Mouse (Mus musculus) layer of hippocampus, postnatal 36 days (tissue): ENCODE results near the gene Upk3a. TPM values are rescaled to one million over a fixed set of nuclear protein-coding genes. Genes with fewer than 3 reads are reported as not detected.

ENCODE experiments used
- DNase-seq, 2 experiments: peaks; one replicate each; pipeline ENCODE4 v3.0.0; 2022
- total RNA-seq, 2 experiments: library from RNA; stranded (reverse); gene quantifications; 2 replicates each; pipeline ENCODE4 v1.2.3; 2021

Upk3a gene
- total RNA-seq, 2 experiments from 2014 or later: not detected

DNA sequence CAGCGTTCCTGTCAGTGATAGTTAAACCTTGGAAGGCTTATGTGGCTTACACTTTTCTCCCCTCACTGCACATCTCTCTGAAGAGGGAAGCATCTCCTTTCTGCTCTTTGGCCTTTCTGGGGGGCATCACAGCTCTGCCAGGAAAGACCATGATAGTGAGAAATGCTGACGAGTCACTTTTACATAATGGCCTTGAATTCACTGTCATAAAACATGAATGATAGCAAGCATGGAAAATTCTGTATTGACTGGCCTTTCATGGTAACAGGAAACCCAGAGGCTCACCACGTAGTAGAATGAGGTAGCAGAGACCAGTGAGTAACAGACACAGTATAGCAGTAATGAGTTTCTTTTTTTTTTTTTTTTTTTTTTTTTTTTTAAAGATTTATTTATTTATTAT is 37.2 kb downstream of the Upk3a start:
- DNase-seq: no peak

DNA sequence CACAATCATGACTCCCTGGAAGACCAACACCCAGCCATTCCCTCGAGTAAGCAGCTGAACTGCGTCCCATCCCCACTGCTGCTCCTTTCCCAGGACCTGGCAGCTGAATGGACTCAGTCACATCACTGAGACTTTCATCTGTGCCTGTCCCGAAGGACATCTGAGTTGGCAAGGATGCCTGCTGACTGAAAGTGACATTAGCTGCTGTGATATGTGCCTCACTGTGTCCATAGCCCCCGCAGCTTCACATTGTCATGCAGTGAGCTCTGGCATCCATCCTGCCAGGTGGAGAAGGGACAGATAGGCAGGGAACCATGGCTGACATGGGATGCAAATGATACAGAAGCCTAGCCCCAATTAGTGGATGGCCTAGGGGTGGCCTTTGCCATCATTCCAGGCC is 38.2 kb downstream of the Upk3a start:
- no peak for DNase-seq

DNA sequence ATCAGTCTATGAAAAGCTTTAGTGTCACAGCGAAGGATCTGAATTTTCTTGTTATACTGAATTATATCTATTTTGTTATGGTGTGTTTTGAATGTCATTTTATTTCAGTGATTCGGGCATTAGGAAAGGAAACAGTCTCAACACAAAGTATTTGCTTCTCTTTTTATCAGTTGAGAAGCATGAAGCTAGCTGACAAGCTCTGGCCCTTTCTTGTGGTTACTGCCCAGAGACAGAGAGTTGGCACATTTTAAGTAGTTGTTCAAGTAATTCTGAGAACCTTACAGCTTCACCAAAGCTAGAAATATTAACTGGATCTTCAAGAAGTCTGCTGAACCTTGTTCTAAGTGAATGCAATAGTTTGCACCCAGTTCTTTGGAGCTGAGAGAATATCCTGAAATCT is 46.5 kb downstream of the Upk3a start:
- DNase-seq: no peak

DNA sequence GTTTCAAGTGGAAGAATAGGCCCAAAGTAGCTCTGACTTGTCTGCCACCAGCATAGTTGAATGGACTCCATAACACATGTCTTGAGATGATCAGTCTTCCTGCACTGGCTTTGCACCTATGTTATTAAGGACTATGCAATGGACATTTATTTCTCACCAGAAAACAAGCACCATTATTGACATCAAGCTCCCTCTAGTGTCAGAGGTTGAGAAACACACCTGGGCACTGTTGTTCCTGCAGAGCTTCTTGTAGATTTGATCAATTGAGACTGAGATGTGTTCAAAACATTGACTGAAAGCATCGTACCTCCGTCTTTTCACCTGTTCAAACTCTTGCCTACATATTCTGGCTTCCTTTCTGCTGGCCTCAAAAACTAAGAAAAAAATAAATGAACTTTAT is 53.6 kb downstream of the Upk3a start:
- DNase-seq: no peak

Other genes with a start within 250 kb of the Upk3a start
- 10 to 100 TPM; 11.3 TPM for gene Phf21b, start 161.1 kb upstream of the Upk3a start, total RNA-seq
- gene Gm29666, start 97.1 kb upstream of the Upk3a start, total RNA-seq: 1 to 10 TPM; 1.2 to 1.4 TPM
- gene Nup50, start 93.7 kb upstream of the Upk3a start, total RNA-seq: 10 to 100 TPM; 33.5 to 36.5 TPM
- 100 to 1,000 TPM in 1 of 2 experiments, 10 to 100 TPM in 1; 93.1 to 105 TPM for gene 5031439G07Rik, start 28.6 kb upstream of the Upk3a start, total RNA-seq
- 10 to 100 TPM; 33.9 to 34.8 TPM for gene Fam118a, start 11.8 kb downstream of the Upk3a start, total RNA-seq
- not detected for gene Smc1b, start 114.8 kb downstream of the Upk3a start, total RNA-seq
- under 1 TPM; 0.20 to 0.46 TPM for gene Ribc2, start 114.9 kb downstream of the Upk3a start, total RNA-seq
- gene Fbln1, start 188.8 kb downstream of the Upk3a start, total RNA-seq: 10 to 100 TPM in 1 of 2 experiments, 1 to 10 TPM in 1; 9.7 to 16.6 TPM